Mouse (Mus musculus) hindbrain, embryonic 13.5 days (tissue): ENCODE measurements at regions not wholly inside any gene's neighbourhood (a gene's known extent, or its start where the extent isn't known, plus 50 kb on each side); places are given as distances from the start of the nearest gene placed in this dataset.

Source experiments
- ATAC-seq: fragments of 200-750 bp; cut with Nextera tagmentation; 2 replicates; pipeline ENCODE4 v1.8.0; 2017; ENCODE audit warnings: moderate TSS enrichment; ENCODE audit not compliant: low FRiP score
- H3K27ac ChIP-seq: fragments of 300-500 bp; sonication (generic); 2 replicates; pipeline ENCODE4 v1.5.1; 2015; ENCODE audit warnings: inconsistent platforms, mild to moderate bottlenecking, moderate library complexity
- H3K27me3 ChIP-seq: fragments of 300-500 bp; sonication (generic); 2 replicates; pipeline ENCODE4 v1.6.1; 2015; ENCODE audit warnings: mild to moderate bottlenecking, inconsistent platforms
- H3K36me3 ChIP-seq: fragments of 300-500 bp; sonication (generic); 2 replicates; pipeline ENCODE4 v1.6.1; 2015; ENCODE audit warnings: mild to moderate bottlenecking, inconsistent platforms
- H3K4me1 ChIP-seq: fragments of 300-500 bp; sonication (generic); replicated peaks from 2 replicates; pipeline ENCODE4 v1.6.1; 2015; ENCODE audit warnings: inconsistent platforms
- H3K4me2 ChIP-seq: fragments of 300-500 bp; sonication (generic); 2 replicates; pipeline ENCODE4 v1.6.1; 2015; ENCODE audit warnings: inconsistent platforms, mild to moderate bottlenecking, moderate library complexity
- H3K4me3 ChIP-seq: fragments of 300-500 bp; sonication (generic); 2 replicates; pipeline ENCODE4 v1.5.1; 2015; ENCODE audit warnings: mild to moderate bottlenecking, inconsistent platforms
- H3K9ac ChIP-seq: fragments of 300-500 bp; sonication (generic); 2 replicates; pipeline ENCODE4 v1.6.1; 2015; ENCODE audit warnings: mild to moderate bottlenecking, inconsistent platforms
- H3K9me3 ChIP-seq: fragments of 300-500 bp; sonication (generic); 2 replicates; pipeline ENCODE4 v1.6.1; 2016; ENCODE audit warnings: inconsistent platforms
- WGBS: fragments of 180-500 bp; shearing (Covaris S2); methylation state at CpG from one replicate; pipeline ENCODE4 v1.1.7; 2015; 5-methylcytosine and 5-hydroxymethylcytosine counted together

GRCm38 (mm10) chr12:13085484-13085883 lies 143.8 kb upstream of the Mycn start:
- no peaks in the 10 kb centered on the region for H3K27me3 ChIP-seq
- ATAC-seq = no peak
- H3K9ac ChIP-seq = no peak overlapping the region
- H3K4me3 ChIP-seq = no peak overlapping the region
- peaks cover 6% of the 10 kb centered on the region; the same call in 1 of the 2 replicates for H3K4me1 ChIP-seq
- H3K27ac ChIP-seq = no peak overlapping the region
- H3K36me3 ChIP-seq = no peaks in the 10 kb centered on the region
- 85% methylated on average over 6 of the region's 6 CpGs for WGBS
- H3K4me2 ChIP-seq = no peak overlapping the region
- no peaks in the 10 kb centered on the region for H3K9me3 ChIP-seq

GRCm38 (mm10) chr12:13083337-13084054 lies 141.8 kb upstream of the Mycn start:
- Histone ChIP-seq H3K27me3 (no peaks in the 10 kb centered on the region), H3K9me3 (no peaks in the 10 kb centered on the region), H3K4me3 (no peak overlapping the region), H3K4me2 (no peak overlapping the region), H3K4me1 (peaks cover 6% of the 10 kb centered on the region; the same call in 1 of the 2 replicates), H3K27ac (peak overlapping the region; percentile 35), H3K9ac (no peak overlapping the region), H3K36me3 (no peaks in the 10 kb centered on the region)
- 40% methylated on average over 8 of the region's 8 CpGs for WGBS
- ATAC-seq = peak; percentile 72

GRCm38 (mm10) chr12:13080791-13081190 lies 139.1 kb upstream of the Mycn start:
- ATAC-seq = no peak
- H3K9me3 ChIP-seq = no peaks in the 10 kb centered on the region

GRCm38 (mm10) chr12:13079832-13080231 lies 138.1 kb upstream of the Mycn start:
- Histone ChIP-seq H3K27ac (no peak overlapping the region), H3K36me3 (no peaks in the 10 kb centered on the region), H3K9me3 (no peaks in the 10 kb centered on the region), H3K4me1 (peaks cover 6% of the 10 kb centered on the region; the same call in 1 of the 2 replicates), H3K4me3 (no peak overlapping the region), H3K9ac (no peak overlapping the region), H3K27me3 (no peaks in the 10 kb centered on the region), H3K4me2 (no peak overlapping the region)
- no peak for ATAC-seq
- WGBS = 91% methylated on average over 3 of the region's 3 CpGs

More at GRCm38 (mm10) chr12:13080791-13081190, 139.1 kb upstream of the Mycn start:
- WGBS = 77% methylated on average over 5 of the region's 5 CpGs
- H3K27ac ChIP-seq = no peak overlapping the region
- no peaks in the 10 kb centered on the region for H3K27me3 ChIP-seq
- no peak overlapping the region for H3K9ac ChIP-seq
- H3K4me1 ChIP-seq = peaks cover 6% of the 10 kb centered on the region; the same call in 1 of the 2 replicates
- no peaks in the 10 kb centered on the region for H3K36me3 ChIP-seq
- no peak overlapping the region for H3K4me3 ChIP-seq
- no peak overlapping the region for H3K4me2 ChIP-seq

GRCm38 (mm10) chr12:13077689-13078088 lies 136.0 kb upstream of the Mycn start:
- Histone ChIP-seq H3K36me3 (no peaks in the 10 kb centered on the region), H3K9ac (no peak overlapping the region), H3K27me3 (no peaks in the 10 kb centered on the region), H3K4me1 (no peaks in the 10 kb centered on the region), H3K4me2 (no peak overlapping the region), H3K4me3 (no peak overlapping the region), H3K27ac (no peak overlapping the region), H3K9me3 (no peaks in the 10 kb centered on the region)
- 62% methylated on average over 4 of the region's 4 CpGs for WGBS
- no peak for ATAC-seq

GRCm38 (mm10) chr12:13076699-13077287 lies 135.1 kb upstream of the Mycn start:
- H3K27me3 ChIP-seq = no peaks in the 10 kb centered on the region
- no peak overlapping the region for H3K27ac ChIP-seq
- no peak overlapping the region for H3K4me3 ChIP-seq
- 0 out of 2 replicates have a peak, but pooled peaks have one; percentile 49 for ATAC-seq
- no peak overlapping the region for H3K9ac ChIP-seq
- H3K9me3 ChIP-seq = no peaks in the 10 kb centered on the region
- H3K36me3 ChIP-seq = no peaks in the 10 kb centered on the region
- H3K4me1 ChIP-seq = no peaks in the 10 kb centered on the region
- no peak overlapping the region for H3K4me2 ChIP-seq
- 69% methylated on average over 3 of the region's 3 CpGs for WGBS

- ATAC-seq = no peak
- no peak overlapping the region for H3K9ac ChIP-seq
- no peaks in the 10 kb centered on the region for H3K36me3 ChIP-seq
- no peak overlapping the region for H3K4me2 ChIP-seq
- H3K4me1 ChIP-seq = no peaks in the 10 kb centered on the region
- WGBS = 70% methylated on average over 4 of the region's 4 CpGs
- H3K9me3 ChIP-seq = no peaks in the 10 kb centered on the region
- H3K27me3 ChIP-seq = no peaks in the 10 kb centered on the region
- H3K4me3 ChIP-seq = no peak overlapping the region
- no peak overlapping the region for H3K27ac ChIP-seq
These were observed 131.6 kb upstream of the Mycn start for GRCm38 (mm10) chr12:13073126-13073886.

- Histone ChIP-seq H3K4me3 (no peak overlapping the region), H3K36me3 (no peaks in the 10 kb centered on the region), H3K9ac (no peak overlapping the region), H3K27me3 (no peaks in the 10 kb centered on the region), H3K27ac (no peak overlapping the region), H3K4me2 (no peak overlapping the region), H3K9me3 (no peaks in the 10 kb centered on the region), H3K4me1 (peaks cover 11% of the 10 kb centered on the region)
- WGBS = 62% methylated on average over 5 of the region's 5 CpGs
- ATAC-seq = no peak
These were observed 125.6 kb upstream of the Mycn start for GRCm38 (mm10) chr12:13067295-13067694.

GRCm38 (mm10) chr12:13066604-13067181 lies 125.0 kb upstream of the Mycn start:
- Histone ChIP-seq H3K36me3 (no peaks in the 10 kb centered on the region), H3K27ac (0 out of 2 replicates have a peak overlapping the region, but pooled peaks have one; percentile 64), H3K4me3 (no peak overlapping the region), H3K9ac (no peak overlapping the region), H3K27me3 (no peaks in the 10 kb centered on the region), H3K4me1 (peaks cover 11% of the 10 kb centered on the region), H3K4me2 (no peak overlapping the region), H3K9me3 (no peaks in the 10 kb centered on the region)
- 63% methylated on average over 6 of the region's 6 CpGs for WGBS
- ATAC-seq = no peak

GRCm38 (mm10) chr12:13059473-13059872 lies 117.8 kb upstream of the Mycn start:
- H3K27me3 ChIP-seq = no peaks in the 10 kb centered on the region
- no peaks in the 10 kb centered on the region for H3K36me3 ChIP-seq
- H3K4me1 ChIP-seq = no peaks in the 10 kb centered on the region
- WGBS = 74% methylated on average over 3 of the region's 3 CpGs
- H3K27ac ChIP-seq = no peak overlapping the region
- no peaks in the 10 kb centered on the region for H3K9me3 ChIP-seq
- H3K4me2 ChIP-seq = no peak overlapping the region
- no peak overlapping the region for H3K9ac ChIP-seq
- ATAC-seq = no peak
- H3K4me3 ChIP-seq = no peak overlapping the region

GRCm38 (mm10) chr12:13056246-13056645 lies 114.5 kb upstream of the Mycn start:
- Histone ChIP-seq H3K27ac (no peak overlapping the region), H3K9ac (no peak overlapping the region), H3K36me3 (no peaks in the 10 kb centered on the region), H3K4me1 (peaks cover 11% of the 10 kb centered on the region), H3K4me2 (no peak overlapping the region), H3K4me3 (no peak overlapping the region), H3K9me3 (no peaks in the 10 kb centered on the region), H3K27me3 (no peaks in the 10 kb centered on the region)
- ATAC-seq = no peak
- WGBS = 35% methylated on average over 7 of the region's 7 CpGs

- no peak overlapping the region for H3K4me2 ChIP-seq
- no peaks in the 10 kb centered on the region for H3K27me3 ChIP-seq
- no peak for ATAC-seq
- no peaks in the 10 kb centered on the region for H3K36me3 ChIP-seq
- H3K27ac ChIP-seq = no peak overlapping the region
- H3K4me3 ChIP-seq = no peak overlapping the region
- H3K4me1 ChIP-seq = peaks cover 12% of the 10 kb centered on the region
- no peaks in the 10 kb centered on the region for H3K9me3 ChIP-seq
- no peak overlapping the region for H3K9ac ChIP-seq
- WGBS = 75% methylated on average over 3 of the region's 3 CpGs
These were observed 112.9 kb upstream of the Mycn start for GRCm38 (mm10) chr12:13054611-13055010.
